Mouse (Mus musculus): ENCODE measurements around the gene Cd200r4.
"Not testable (repeated sequence)": the region's sequence is repeated elsewhere in the genome, so short reads cannot be mapped to it uniquely, and the experiment has no call there.

Gene Cd200r4

GRCm38 (mm10) chr16:44811544-44811943, at the start of gene Cd200r4:
Gene Cd200r4, plus strand, starts transcription at chr16:44811733.
- no peak for DNase-seq (ENCODE audit: low spot score)

- no peak for DNase-seq (ENCODE audit: low spot score)
Measured at GRCm38 (mm10) chr16:44761811-44762210, 49.7 kb upstream of the Cd200r4 start.

- DNase-seq (ENCODE audit: low spot score), result no peak
Measured at GRCm38 (mm10) chr16:44765555-44766319, 45.8 kb upstream of the Cd200r4 start, which contains the start of gene Cd200r1. Gene Cd200r1, plus strand, starts transcription at chr16:44765736.

GRCm38 (mm10) chr16:44766320-44766892, 45.1 kb upstream of the Cd200r4 start:
- DNase-seq (ENCODE audit: low spot score), result no peak

- DNase-seq (ENCODE audit: low spot score), result no peak
Measured at GRCm38 (mm10) chr16:44767506-44767905, 44.0 kb upstream of the Cd200r4 start.

- DNase-seq (ENCODE audit: low spot score), result no peak
Measured at GRCm38 (mm10) chr16:44767967-44768366, 43.6 kb upstream of the Cd200r4 start.

GRCm38 (mm10) chr16:44772577-44772976, 39.0 kb upstream of the Cd200r4 start:
- DNase-seq (ENCODE audit: low spot score), result peak; percentile 16

GRCm38 (mm10) chr16:44773673-44774072, 37.9 kb upstream of the Cd200r4 start:
- no peak for DNase-seq (ENCODE audit: low spot score)

- no peak for DNase-seq (ENCODE audit: low spot score)
Measured at GRCm38 (mm10) chr16:44774201-44774600, 37.3 kb upstream of the Cd200r4 start.

- peak; percentile 10 for DNase-seq (ENCODE audit: low spot score)
Measured at GRCm38 (mm10) chr16:44778538-44779147, 32.9 kb upstream of the Cd200r4 start.

GRCm38 (mm10) chr16:44779494-44779893, 32.0 kb upstream of the Cd200r4 start:
- no peak for DNase-seq (ENCODE audit: low spot score)

- DNase-seq (ENCODE audit: low spot score), result no peak
Measured at GRCm38 (mm10) chr16:44780751-44781150, 30.8 kb upstream of the Cd200r4 start.

GRCm38 (mm10) chr16:44786934-44787333, 24.6 kb upstream of the Cd200r4 start:
- DNase-seq (ENCODE audit: low spot score), result no peak

- no peak for DNase-seq (ENCODE audit: low spot score)
Measured at GRCm38 (mm10) chr16:44794416-44794815, 17.1 kb upstream of the Cd200r4 start.

- no peak for DNase-seq (ENCODE audit: low spot score)
Measured at GRCm38 (mm10) chr16:44805976-44806375, 5.6 kb upstream of the Cd200r4 start.

- not testable (repeated sequence) for DNase-seq (ENCODE audit: low spot score)
Measured at GRCm38 (mm10) chr16:44810223-44810622, 1.3 kb upstream of the Cd200r4 start.

- DNase-seq (ENCODE audit: low spot score), result no peak
Measured at GRCm38 (mm10) chr16:44812468-44813065, 1.0 kb downstream of the Cd200r4 start.

- no peak for DNase-seq (ENCODE audit: low spot score)
Measured at GRCm38 (mm10) chr16:44818010-44818409, 6.5 kb downstream of the Cd200r4 start.

GRCm38 (mm10) chr16:44820545-44820944, 9.0 kb downstream of the Cd200r4 start:
- DNase-seq (ENCODE audit: low spot score), result no peak

- DNase-seq (ENCODE audit: low spot score), result no peak
Measured at GRCm38 (mm10) chr16:44832286-44832685, 20.8 kb downstream of the Cd200r4 start.

GRCm38 (mm10) chr16:44833189-44833588, 21.7 kb downstream of the Cd200r4 start:
- DNase-seq (ENCODE audit: low spot score), result not testable (repeated sequence)

- no peak for DNase-seq (ENCODE audit: low spot score)
Measured at GRCm38 (mm10) chr16:44866797-44867196, 55.3 kb downstream of the Cd200r4 start, which contains the start of gene Cd200r2. Gene Cd200r2, plus strand, starts transcription at chr16:44867097.

- no peak for DNase-seq (ENCODE audit: low spot score)
Measured at GRCm38 (mm10) chr16:44875178-44875577, 63.6 kb downstream of the Cd200r4 start.

Data from urinary bladder, postnatal 14 days (tissue).